Mouse (Mus musculus): ENCODE results near the gene Stau1.
"Not testable (repeated sequence)": the region's sequence is repeated elsewhere in the genome, so short reads cannot be mapped to it uniquely, and the experiment has no call there.

Gene Stau1

GRCm38 (mm10) chr2:166995796-166996532, at the start of gene Stau1:
TSS of gene Stau1 (minus strand) at chr2:166996299.
- peak; percentile 95 for DNase-seq

GRCm38 (mm10) chr2:167043400-167044121, 47.5 kb upstream of the Stau1 start:
- DNase-seq = no peak

- no peak for DNase-seq
Measured at GRCm38 (mm10) chr2:167039386-167039785, 43.3 kb upstream of the Stau1 start.

GRCm38 (mm10) chr2:167038716-167039115, 42.6 kb upstream of the Stau1 start:
- no peak for DNase-seq

GRCm38 (mm10) chr2:167038297-167038696, 42.2 kb upstream of the Stau1 start:
- no peak for DNase-seq

GRCm38 (mm10) chr2:167037710-167038109, 41.6 kb upstream of the Stau1 start:
- no peak for DNase-seq

- no peak for DNase-seq
Measured at GRCm38 (mm10) chr2:167030507-167030906, 34.4 kb upstream of the Stau1 start.

- DNase-seq = no peak
Measured at GRCm38 (mm10) chr2:167028553-167028952, 32.5 kb upstream of the Stau1 start.

- no peak for DNase-seq
Measured at GRCm38 (mm10) chr2:167019396-167019795, 23.3 kb upstream of the Stau1 start.

- DNase-seq = no peak
Measured at GRCm38 (mm10) chr2:167015382-167015718, 19.3 kb upstream of the Stau1 start.

GRCm38 (mm10) chr2:167014702-167015381, 18.7 kb upstream of the Stau1 start, which contains the start of gene Ddx27:
TSS of gene Ddx27 (plus strand) at chr2:167015193.
- peak; percentile 94 for DNase-seq

- no peak for DNase-seq
Measured at GRCm38 (mm10) chr2:167010546-167010945, 14.4 kb upstream of the Stau1 start.

- DNase-seq = no peak
Measured at GRCm38 (mm10) chr2:167009483-167009882, 13.4 kb upstream of the Stau1 start.

GRCm38 (mm10) chr2:167007565-167007964, 11.5 kb upstream of the Stau1 start:
- DNase-seq = not testable (repeated sequence)

- no peak for DNase-seq
Measured at GRCm38 (mm10) chr2:167007001-167007491, 10.9 kb upstream of the Stau1 start.

- DNase-seq = no peak
Measured at GRCm38 (mm10) chr2:167006355-167006754, 10.3 kb upstream of the Stau1 start.

GRCm38 (mm10) chr2:167004099-167004854, 8.2 kb upstream of the Stau1 start:
- DNase-seq = peak; percentile 41

- no peak for DNase-seq
Measured at GRCm38 (mm10) chr2:167001486-167001885, 5.4 kb upstream of the Stau1 start.

- no peak for DNase-seq
Measured at GRCm38 (mm10) chr2:166996533-166996894, 415 bp upstream of the Stau1 start.

- DNase-seq = no peak
Measured at GRCm38 (mm10) chr2:166995021-166995795, 891 bp downstream of the Stau1 start.

- DNase-seq = no peak
Measured at GRCm38 (mm10) chr2:166991945-166992344, 4.2 kb downstream of the Stau1 start.

GRCm38 (mm10) chr2:166990861-166991260, 5.2 kb downstream of the Stau1 start:
- no peak for DNase-seq

All from right cerebral cortex, postnatal 25 days (tissue).